Mouse (Mus musculus) intestine, embryonic 16.5 days (tissue): ENCODE data around the gene Ets2. TPM values are rescaled to one million over a fixed set of nuclear protein-coding genes. Genes with fewer than 3 reads are reported as not detected.

Source experiments
- ATAC-seq: fragments of 200-750 bp; cut with Nextera tagmentation; 2 replicates; pipeline ENCODE4 v1.8.0; 2017; ENCODE audit warnings: moderate TSS enrichment, moderate library complexity
- H3K27ac ChIP-seq: fragments of 300-500 bp; sonication (generic); 2 replicates; pipeline ENCODE4 v1.5.1; 2014; ENCODE audit warnings: mild to moderate bottlenecking, low read length
- H3K27me3 ChIP-seq: fragments of 300-500 bp; sonication (generic); replicated peaks from 2 replicates; pipeline ENCODE4 v1.6.1; 2014; ENCODE audit warnings: low read length, control low read depth, mixed read lengths; ENCODE audit not compliant: control insufficient read depth, insufficient read depth
- H3K36me3 ChIP-seq: fragments of 300-500 bp; sonication (generic); 2 replicates; pipeline ENCODE4 v1.6.1; 2014; ENCODE audit warnings: low read length, control low read depth; ENCODE audit not compliant: control insufficient read depth, insufficient read depth
- H3K4me1 ChIP-seq: fragments of 300-500 bp; sonication (generic); 2 replicates; pipeline ENCODE4 v1.6.1; 2014; ENCODE audit warnings: low read length, control low read depth, mixed read lengths; ENCODE audit not compliant: control insufficient read depth, insufficient read depth
- H3K4me2 ChIP-seq: fragments of 300-500 bp; sonication (generic); 2 replicates; pipeline ENCODE4 v1.6.1; 2014; ENCODE audit warnings: low read depth, low read length, control low read depth
- H3K4me3 ChIP-seq: fragments of 300-500 bp; sonication (generic); 2 replicates; pipeline ENCODE4 v1.5.1; 2014; ENCODE audit warnings: mild to moderate bottlenecking, low read length
- H3K9ac ChIP-seq: fragments of 300-500 bp; sonication (generic); 2 replicates; pipeline ENCODE4 v1.6.1; 2014; ENCODE audit warnings: low read depth, low read length
- H3K9me3 ChIP-seq: fragments of 300-500 bp; sonication (generic); 2 replicates; pipeline ENCODE4 v1.6.1; 2016; ENCODE audit warnings: low read length, control low read depth; ENCODE audit not compliant: control insufficient read depth
- whole genome bisulfite sequencing: fragments of 180-500 bp; shearing (Covaris S2); extraction: QIAGEN DNeasy Blood & Tissue Kit; methylation state at CpG from one replicate; pipeline ENCODE4 v1.1.7; 2014; 5-methylcytosine and 5-hydroxymethylcytosine counted together
- polyA plus RNA-seq: library from polyadenylated mRNA; unstranded; fragments of >200 nt; fragmentation: Nextera tagmentation; extraction: Ambion mirVana; gene quantifications from 2 replicates; pipeline ENCODE4 v1.2.1, GENCODE M21; 2015

The Ets2 gene
- polyA plus RNA-seq, 1 experiment from 2014 or later, result 58.6 TPM

- H3K4me1 ChIP-seq, result peaks cover 20% of the 10 kb centered on the region
- no peaks in the 10 kb centered on the region for H3K9me3 ChIP-seq
- H3K4me3 ChIP-seq, result no peak overlapping the region
- no peaks in the 10 kb centered on the region for H3K36me3 ChIP-seq
- ATAC-seq, result no peak
- H3K27me3 ChIP-seq, result no peaks in the 10 kb centered on the region
- H3K9ac ChIP-seq, result no peak overlapping the region
- no peak overlapping the region for H3K4me2 ChIP-seq
- WGBS, result 88% methylated on average over 8 of the region's 8 CpGs
- H3K27ac ChIP-seq, result peak overlapping the region; percentile 71
Observed at GRCm38 (mm10) chr16:95686901-95687300, 15.0 kb upstream of the Ets2 start.

GRCm38 (mm10) chr16:95688010-95688409 is 13.9 kb upstream of the Ets2 start:
- no peak for ATAC-seq
- H3K9ac ChIP-seq, result no peak overlapping the region
- peaks cover 17% of the 10 kb centered on the region for H3K4me1 ChIP-seq
- no peak overlapping the region for H3K4me2 ChIP-seq
- H3K27ac ChIP-seq, result no peak overlapping the region
- no peaks in the 10 kb centered on the region for H3K27me3 ChIP-seq
- H3K9me3 ChIP-seq, result no peaks in the 10 kb centered on the region
- 79% methylated on average over 4 of the region's 4 CpGs for WGBS
- H3K4me3 ChIP-seq, result no peak overlapping the region
- H3K36me3 ChIP-seq, result no peaks in the 10 kb centered on the region

- H3K27ac ChIP-seq, result no peak overlapping the region
- no peak for ATAC-seq
- H3K27me3 ChIP-seq, result no peaks in the 10 kb centered on the region
- no peak overlapping the region for H3K4me2 ChIP-seq
- H3K9me3 ChIP-seq, result no peaks in the 10 kb centered on the region
- H3K4me1 ChIP-seq, result peaks cover 16% of the 10 kb centered on the region
- no peaks in the 10 kb centered on the region for H3K36me3 ChIP-seq
- no peak overlapping the region for H3K9ac ChIP-seq
- 56% methylated on average over 6 of the region's 6 CpGs for WGBS
- H3K4me3 ChIP-seq, result no peak overlapping the region
Observed at GRCm38 (mm10) chr16:95696599-95696998, 5.3 kb upstream of the Ets2 start.

GRCm38 (mm10) chr16:95699721-95700120 is 2.2 kb upstream of the Ets2 start:
- no peaks in the 10 kb centered on the region for H3K27me3 ChIP-seq
- peak overlapping the region; percentile 17 for H3K4me3 ChIP-seq
- no peaks in the 10 kb centered on the region for H3K36me3 ChIP-seq
- 47% methylated on average over 3 of the region's 3 CpGs for WGBS
- H3K9me3 ChIP-seq, result no peaks in the 10 kb centered on the region
- peak overlapping the region; percentile 41 for H3K9ac ChIP-seq
- peaks cover 20% of the 10 kb centered on the region for H3K4me1 ChIP-seq
- peak overlapping the region; percentile 98 for H3K27ac ChIP-seq
- peak overlapping the region; percentile 42 for H3K4me2 ChIP-seq
- ATAC-seq, result peak; percentile 56

- no peak overlapping the region for H3K9ac ChIP-seq
- H3K4me1 ChIP-seq, result peaks cover 24% of the 10 kb centered on the region
- no peaks in the 10 kb centered on the region for H3K27me3 ChIP-seq
- peak; percentile 60 for ATAC-seq
- no peaks in the 10 kb centered on the region for H3K36me3 ChIP-seq
- H3K4me2 ChIP-seq, result 0 out of 2 replicates have a peak overlapping the region, but pooled peaks have one; percentile 23
- peak overlapping the region; percentile 98 for H3K27ac ChIP-seq
- WGBS, result 44% methylated on average over 7 of the region's 7 CpGs
- H3K9me3 ChIP-seq, result no peaks in the 10 kb centered on the region
- peak overlapping the region; percentile 6; the same call in 1 of the 2 replicates for H3K4me3 ChIP-seq
Observed at GRCm38 (mm10) chr16:95700224-95700623, 1.7 kb upstream of the Ets2 start.

- peak overlapping the region; percentile 99 for H3K9ac ChIP-seq
- no peaks in the 10 kb centered on the region for H3K9me3 ChIP-seq
- H3K4me1 ChIP-seq, result peaks cover 26% of the 10 kb centered on the region
- H3K27ac ChIP-seq, result peak overlapping the region; percentile 98
- peak overlapping the region; percentile 95 for H3K4me3 ChIP-seq
- peak; percentile 76 for ATAC-seq
- under 1% methylated on average over 62 of the region's 62 CpGs for WGBS
- H3K27me3 ChIP-seq, result no peaks in the 10 kb centered on the region
- peak overlapping the region; percentile 77 for H3K4me2 ChIP-seq
- no peaks in the 10 kb centered on the region for H3K36me3 ChIP-seq
Observed at GRCm38 (mm10) chr16:95702562-95703545, 979 bp downstream of the Ets2 start.

- H3K4me2 ChIP-seq, result peak overlapping the region; percentile 62
- peak overlapping the region; percentile 47 for H3K4me3 ChIP-seq
- H3K27me3 ChIP-seq, result no peaks in the 10 kb centered on the region
- 0 out of 2 replicates have a peak overlapping the region, but pooled peaks have one; percentile 39 for H3K27ac ChIP-seq
- H3K36me3 ChIP-seq, result no peaks in the 10 kb centered on the region
- ATAC-seq, result no peak
- H3K9ac ChIP-seq, result peak overlapping the region; percentile 69
- 23% methylated on average over 8 of the region's 8 CpGs for WGBS
- H3K4me1 ChIP-seq, result peaks cover 32% of the 10 kb centered on the region
- H3K9me3 ChIP-seq, result no peaks in the 10 kb centered on the region
Observed at GRCm38 (mm10) chr16:95703958-95704357, 2.1 kb downstream of the Ets2 start.

GRCm38 (mm10) chr16:95704662-95705330 is 2.9 kb downstream of the Ets2 start:
- Histone ChIP-seq H3K4me1 (peaks cover 32% of the 10 kb centered on the region), H3K27ac (0 out of 2 replicates have a peak overlapping the region, but pooled peaks have one; percentile 16), H3K27me3 (no peaks in the 10 kb centered on the region), H3K9ac (peak overlapping the region; percentile 69), H3K36me3 (0 out of 2 replicates have a peak, but pooled peaks cover 2% of the 10 kb centered on the region), H3K9me3 (no peaks in the 10 kb centered on the region), H3K4me3 (peak overlapping the region; percentile 47), H3K4me2 (peak overlapping the region; percentile 62)
- WGBS, result 59% methylated on average over 10 of the region's 10 CpGs
- ATAC-seq, result no peak

GRCm38 (mm10) chr16:95705771-95706170 is 3.9 kb downstream of the Ets2 start:
- Histone ChIP-seq H3K4me2 (peak overlapping the region; percentile 30), H3K4me3 (peak overlapping the region; percentile 21), H3K27me3 (no peaks in the 10 kb centered on the region), H3K36me3 (0 out of 2 replicates have a peak, but pooled peaks cover 8% of the 10 kb centered on the region), H3K4me1 (peaks cover 32% of the 10 kb centered on the region), H3K9ac (no peak overlapping the region), H3K9me3 (no peaks in the 10 kb centered on the region), H3K27ac (no peak overlapping the region)
- ATAC-seq, result no peak
- 90% methylated on average over 6 of the region's 6 CpGs for WGBS
